Mouse (Mus musculus) stomach, postnatal 0 days (tissue): Measurements from ENCODE around the gene Dlgap4. TPM values are rescaled to one million over a fixed set of nuclear protein-coding genes. Genes with fewer than 3 reads are reported as not detected.

Experiments
- ATAC-seq: fragments of 200-750 bp; cut with Nextera tagmentation; 2 replicates; pipeline ENCODE4 v1.8.0; 2017; ENCODE audit not compliant: low FRiP score, low TSS enrichment
- DNase-seq: peaks from one replicate; pipeline ENCODE4 v3.0.0-alpha.2; 2016; ENCODE audit warnings: low spot score
- H3K27ac ChIP-seq: fragments of 300-500 bp; sonication (generic); replicated peaks from 2 replicates; pipeline ENCODE4 v1.5.1; 2014; ENCODE audit warnings: mild to moderate bottlenecking, control low read depth
- H3K27me3 ChIP-seq: fragments of 300-500 bp; sonication (generic); 2 replicates; pipeline ENCODE4 v1.6.1; 2014; ENCODE audit warnings: low read length; ENCODE audit not compliant: control insufficient read depth, insufficient read depth
- H3K36me3 ChIP-seq: fragments of 300-500 bp; sonication (generic); 2 replicates; pipeline ENCODE4 v1.6.1; 2014; ENCODE audit warnings: low read length, mixed read lengths; ENCODE audit not compliant: control insufficient read depth, insufficient read depth
- H3K4me1 ChIP-seq: fragments of 300-500 bp; sonication (generic); replicated peaks from 2 replicates; pipeline ENCODE4 v1.6.1; 2014; ENCODE audit warnings: antibody characterized with exemption; ENCODE audit not compliant: control insufficient read depth, insufficient read depth
- H3K4me2 ChIP-seq: fragments of 300-500 bp; sonication (generic); replicated peaks from 2 replicates; pipeline ENCODE4 v1.6.1; 2014; ENCODE audit warnings: low read depth, mild to moderate bottlenecking, control low read depth, moderate library complexity
- H3K4me3 ChIP-seq: fragments of 300-500 bp; sonication (generic); 2 replicates; pipeline ENCODE4 v1.5.1; 2014; ENCODE audit warnings: low read depth, low read length, control low read depth
- H3K9ac ChIP-seq: fragments of 300-500 bp; sonication (generic); 2 replicates; pipeline ENCODE4 v1.6.1; 2014; ENCODE audit warnings: mild to moderate bottlenecking, low read length, control low read depth, mixed read lengths
- H3K9me3 ChIP-seq: fragments of 300-500 bp; sonication (generic); 2 replicates; pipeline ENCODE4 v1.6.1; 2016; ENCODE audit warnings: low read length; ENCODE audit not compliant: control insufficient read depth
- CTCF ChIP-seq: IDR thresholded peaks from 2 replicates; pipeline ENCODE4 v1.5.1; 2016; ENCODE audit warnings: antibody characterized with exemption, low read depth, mild to moderate bottlenecking, moderate library complexity
- EP300 ChIP-seq: optimal IDR thresholded peaks from 2 replicates; pipeline ENCODE3; 2016; ENCODE audit warnings: antibody characterized with exemption
- WGBS: fragments of 180-500 bp; shearing (Covaris S2); extraction: QIAGEN DNeasy Blood & Tissue Kit; methylation state at CpG from one replicate; pipeline ENCODE4 v1.1.7; 2014; 5-methylcytosine and 5-hydroxymethylcytosine counted together
- polyA plus RNA-seq: library from polyadenylated mRNA; unstranded; fragments of >200 nt; fragmentation: Nextera tagmentation; extraction: Ambion mirVana; gene quantifications from 2 replicates; pipeline ENCODE4 v1.2.1, GENCODE M21; 2015

The Dlgap4 gene
- polyA plus RNA-seq, 1 experiment from 2014 or later = 50.7 TPM

DNA sequence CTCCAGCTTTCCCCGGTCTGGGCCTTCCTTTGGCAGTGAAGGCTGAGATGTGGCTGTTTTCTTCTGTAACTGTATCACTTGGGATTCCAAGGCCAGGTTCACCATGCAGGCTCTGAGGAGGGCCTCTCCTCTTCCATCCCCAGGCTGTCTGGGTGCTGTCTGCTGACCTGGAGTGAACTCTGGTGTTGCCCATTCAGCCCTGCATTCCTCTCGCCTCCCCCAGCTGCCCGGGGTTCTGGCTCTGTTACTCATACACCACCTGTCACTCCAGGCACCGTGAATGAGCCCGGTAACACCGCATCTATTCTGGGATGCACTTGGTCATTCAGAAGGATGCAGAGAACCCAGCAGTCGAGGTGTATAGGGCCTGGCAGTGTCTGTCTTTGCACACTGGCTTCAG is 123.3 kb downstream of the Dlgap4 start:
- Histone ChIP-seq H3K27ac (no peak overlapping the region), H3K36me3 (no peaks in the 10 kb centered on the region), H3K27me3 (no peaks in the 10 kb centered on the region), H3K9me3 (no peaks in the 10 kb centered on the region), H3K9ac (no peak overlapping the region), H3K4me2 (no peak overlapping the region), H3K4me1 (peaks cover 14% of the 10 kb centered on the region; the same call in 1 of the 2 replicates), H3K4me3 (no peak overlapping the region)
- TF ChIP-seq CTCF (no peak), EP300 (no peak)
- WGBS = 38% methylated on average over 7 of the region's 7 CpGs
- DNase-seq = no peak
- no peak for ATAC-seq

DNA sequence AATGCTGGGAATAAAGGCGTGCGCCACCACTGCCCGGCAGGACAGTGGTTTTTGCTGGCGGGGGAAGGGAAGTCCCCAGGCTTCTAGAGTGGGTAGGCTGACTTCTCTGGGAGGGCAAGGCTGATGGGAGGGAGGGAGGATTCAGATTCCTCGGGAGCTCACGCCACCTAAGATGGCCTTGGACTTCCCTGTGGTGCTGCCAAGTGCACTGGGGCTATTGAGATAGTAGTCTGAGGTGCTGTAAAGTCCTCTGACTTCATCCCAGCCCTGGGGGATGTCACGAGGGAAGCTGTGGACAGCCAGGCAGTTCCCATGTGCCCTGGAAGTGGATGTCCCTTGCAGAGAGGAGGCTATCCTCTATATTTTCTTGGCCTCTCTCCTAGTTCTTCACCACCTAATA is 124.5 kb downstream of the Dlgap4 start:
- Histone ChIP-seq H3K27me3 (no peaks in the 10 kb centered on the region), H3K4me2 (no peak overlapping the region), H3K36me3 (no peaks in the 10 kb centered on the region), H3K9me3 (no peaks in the 10 kb centered on the region), H3K4me1 (peaks cover 15% of the 10 kb centered on the region), H3K9ac (no peak overlapping the region), H3K4me3 (no peak overlapping the region), H3K27ac (no peak overlapping the region)
- WGBS = 75% methylated on average over 7 of the region's 7 CpGs
- no peak for DNase-seq
- TF ChIP-seq EP300 (no peak), CTCF (no peak)
- ATAC-seq = no peak

DNA sequence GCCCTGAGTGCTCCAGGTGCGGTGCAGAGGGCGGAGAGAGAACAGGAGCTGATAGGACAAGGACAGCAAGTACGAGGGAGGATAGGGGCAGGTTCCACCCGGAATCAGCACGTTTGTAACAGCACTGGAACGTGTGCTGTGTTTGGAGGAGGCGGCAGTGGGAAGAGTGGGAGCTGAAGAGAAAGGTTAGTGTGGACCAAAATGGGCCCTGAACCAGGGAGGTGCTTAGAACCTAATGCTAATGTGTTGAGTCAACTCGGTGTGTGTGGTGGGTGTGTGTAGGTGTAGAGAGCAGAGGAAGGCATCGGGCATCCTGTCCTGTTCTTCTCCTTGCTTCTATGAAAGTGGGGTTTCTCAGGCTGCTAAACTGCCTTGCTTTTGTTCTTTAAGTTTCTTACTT is 127.8 kb downstream of the Dlgap4 start:
- H3K4me1 ChIP-seq = peaks cover 12% of the 10 kb centered on the region
- no peak overlapping the region for H3K4me2 ChIP-seq
- no peak overlapping the region for H3K27ac ChIP-seq
- no peaks in the 10 kb centered on the region for H3K27me3 ChIP-seq
- no peak for ATAC-seq
- H3K36me3 ChIP-seq = no peaks in the 10 kb centered on the region
- H3K9me3 ChIP-seq = no peaks in the 10 kb centered on the region
- TF ChIP-seq EP300 (no peak), CTCF (no peak)
- H3K9ac ChIP-seq = no peak overlapping the region
- DNase-seq = no peak
- H3K4me3 ChIP-seq = no peak overlapping the region
- 63% methylated on average over 9 of the region's 9 CpGs for WGBS

DNA sequence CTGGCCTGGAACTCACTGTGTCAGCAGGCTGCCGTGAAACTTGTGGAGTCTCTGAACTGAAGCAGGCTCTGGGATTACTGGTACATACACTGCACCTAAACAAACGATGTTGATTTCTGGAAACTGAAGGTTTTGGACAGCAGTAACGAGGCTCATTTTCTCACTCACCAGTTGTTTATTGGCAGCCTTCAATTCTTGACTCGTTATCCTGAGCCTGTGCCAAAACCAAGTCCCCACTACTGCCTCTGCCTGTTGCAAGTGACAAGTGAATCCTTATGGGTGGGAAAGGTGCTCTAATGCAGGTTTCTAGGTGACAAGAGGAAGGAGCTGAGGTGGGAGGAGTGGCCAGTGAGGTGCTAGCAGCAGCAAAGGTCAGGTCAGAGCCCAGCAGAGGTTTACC is 128.5 kb downstream of the Dlgap4 start:
- Histone ChIP-seq H3K9ac (no peak overlapping the region), H3K36me3 (peaks cover 4% of the 10 kb centered on the region; the same call in 1 of the 2 replicates), H3K27me3 (no peaks in the 10 kb centered on the region), H3K4me2 (no peak overlapping the region), H3K4me1 (peaks cover 12% of the 10 kb centered on the region), H3K27ac (0 out of 2 replicates have a peak overlapping the region, but pooled peaks have one; percentile 8), H3K9me3 (no peaks in the 10 kb centered on the region), H3K4me3 (no peak overlapping the region)
- WGBS = 38% methylated on average over 4 of the region's 4 CpGs
- DNase-seq = no peak
- ATAC-seq = no peak
- TF ChIP-seq EP300 = no peak
- no peak for TF ChIP-seq CTCF

DNA sequence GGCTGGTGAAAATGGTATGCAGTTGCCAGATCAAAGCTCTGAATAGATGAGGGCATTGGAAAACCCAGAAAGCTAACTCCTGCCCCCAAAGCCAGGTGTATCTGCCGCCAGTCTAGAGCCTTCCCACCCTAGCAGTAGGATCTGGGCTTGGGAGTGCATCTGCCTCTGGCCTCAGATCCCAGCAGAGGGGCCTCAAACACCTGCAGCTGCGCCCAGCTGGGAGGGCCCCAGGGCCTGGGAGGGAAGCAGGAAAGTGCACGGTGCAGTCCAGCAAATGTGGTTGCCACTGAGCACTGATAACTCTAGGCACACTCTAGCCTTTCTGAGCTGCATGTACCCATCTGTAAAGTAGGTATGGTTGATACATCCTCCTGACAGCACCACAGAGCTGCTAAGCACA is 129.7 kb downstream of the Dlgap4 start:
- no peaks in the 10 kb centered on the region for H3K27me3 ChIP-seq
- no peak for TF ChIP-seq CTCF
- no peak for TF ChIP-seq EP300
- ATAC-seq (no peak), DNase-seq (no peak)
- H3K9ac ChIP-seq = no peak overlapping the region
- no peak overlapping the region for H3K4me3 ChIP-seq
- peaks cover 12% of the 10 kb centered on the region for H3K4me1 ChIP-seq
- H3K36me3 ChIP-seq = peaks cover 9% of the 10 kb centered on the region; the same call in 1 of the 2 replicates
- no peak overlapping the region for H3K27ac ChIP-seq
- H3K9me3 ChIP-seq = no peaks in the 10 kb centered on the region
- 51% methylated on average over 3 of the region's 3 CpGs for WGBS
- H3K4me2 ChIP-seq = no peak overlapping the region

DNA sequence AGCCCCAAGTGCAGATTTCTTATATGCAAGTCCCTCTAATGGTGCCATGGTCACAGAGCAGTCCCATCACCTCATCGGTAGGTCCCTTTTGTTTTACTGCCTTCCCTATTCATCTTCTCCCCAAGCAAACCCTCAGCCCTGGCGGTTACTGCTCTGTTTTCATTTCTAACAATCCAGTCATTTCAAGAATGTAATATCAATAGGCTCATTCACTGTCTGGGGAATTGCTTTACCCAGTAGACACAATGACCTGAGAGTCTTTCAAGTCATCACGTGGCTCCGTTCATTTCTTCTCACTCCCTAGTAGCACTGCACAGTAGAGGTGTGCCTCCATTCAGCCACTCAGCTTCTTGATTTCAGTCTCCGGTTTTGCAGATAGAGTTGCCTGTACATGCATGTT is 130.9 kb downstream of the Dlgap4 start:
- TF ChIP-seq EP300 (no peak), CTCF (no peak)
- Histone ChIP-seq H3K4me2 (no peak overlapping the region), H3K9ac (no peak overlapping the region), H3K9me3 (no peaks in the 10 kb centered on the region), H3K36me3 (peaks cover 9% of the 10 kb centered on the region; the same call in 1 of the 2 replicates), H3K27ac (no peak overlapping the region), H3K4me1 (peaks cover 12% of the 10 kb centered on the region), H3K27me3 (no peaks in the 10 kb centered on the region), H3K4me3 (no peak overlapping the region)
- DNase-seq = no peak
- no peak for ATAC-seq
- WGBS = 75% methylated on average over 5 of the region's 5 CpGs
